Mouse (Mus musculus) embryonic facial prominence, embryonic 11.5 days (tissue): ENCODE results near the gene Akp3. TPM values are rescaled to one million over a fixed set of nuclear protein-coding genes. Genes with fewer than 3 reads are reported as not detected.

ENCODE experiments used
- ATAC-seq: fragments of 200-750 bp; cut with Nextera tagmentation; replicated peaks from 2 replicates; pipeline ENCODE4 v1.8.0; 2017; ENCODE audit warnings: low read depth; ENCODE audit not compliant: insufficient number of reproducible peaks, low FRiP score, low TSS enrichment
- DNase-seq: peaks from one replicate; pipeline ENCODE4 v3.0.0-alpha.2; 2015; ENCODE audit warnings: low spot score
- H3K27ac ChIP-seq: fragments of 300-500 bp; sonication (generic); replicated peaks from 2 replicates; pipeline ENCODE4 v1.5.1; 2014; ENCODE audit warnings: mild to moderate bottlenecking, low read depth, low read length, control low read depth
- H3K27me3 ChIP-seq: fragments of 300-500 bp; sonication (generic); 2 replicates; pipeline ENCODE4 v1.6.1; 2014; ENCODE audit warnings: mild to moderate bottlenecking, low read length, moderate library complexity, mixed read lengths; ENCODE audit not compliant: control insufficient read depth, insufficient read depth
- H3K36me3 ChIP-seq: fragments of 300-500 bp; sonication (generic); replicated peaks from 2 replicates; pipeline ENCODE4 v1.6.1; 2014; ENCODE audit warnings: low read depth, mild to moderate bottlenecking, low read length, moderate library complexity, mixed read lengths; ENCODE audit not compliant: control insufficient read depth, insufficient read depth
- H3K4me1 ChIP-seq: fragments of 300-500 bp; sonication (generic); 2 replicates; pipeline ENCODE4 v1.6.1; 2014; ENCODE audit warnings: low read length, mixed read lengths; ENCODE audit not compliant: control insufficient read depth, insufficient read depth
- H3K4me2 ChIP-seq: fragments of 300-500 bp; sonication (generic); 2 replicates; pipeline ENCODE4 v1.6.1; 2014; ENCODE audit warnings: low read depth, mild to moderate bottlenecking, control low read depth, low read length, moderate library complexity
- H3K4me3 ChIP-seq: fragments of 300-500 bp; sonication (generic); 2 replicates; pipeline ENCODE4 v1.5.1; 2014; ENCODE audit warnings: low read depth, low read length, control low read depth
- H3K9ac ChIP-seq: fragments of 300-500 bp; sonication (generic); replicated peaks from 2 replicates; pipeline ENCODE4 v1.6.1; 2014; ENCODE audit warnings: mild to moderate bottlenecking, control low read depth, low read length
- H3K9me3 ChIP-seq: fragments of 300-500 bp; sonication (generic); replicated peaks from 2 replicates; pipeline ENCODE4 v1.6.1; 2016; ENCODE audit warnings: mild to moderate bottlenecking, low read length, inconsistent platforms, mixed read lengths; ENCODE audit not compliant: control insufficient read depth
- WGBS: fragments of 180-500 bp; shearing (Covaris S2); extraction: QIAGEN DNeasy Blood & Tissue Kit; methylation state at CpG from one replicate; pipeline ENCODE4 v1.1.7; 2014; 5-methylcytosine and 5-hydroxymethylcytosine counted together
- polyA plus RNA-seq: library from polyadenylated mRNA; unstranded; fragments of >200 nt; fragmentation: Nextera tagmentation; extraction: Ambion mirVana; gene quantifications from 2 replicates; pipeline ENCODE4 v1.2.1, GENCODE M21; 2014

The Akp3 gene
- polyA plus RNA-seq, 1 experiment from 2014 or later = not detected

DNA sequence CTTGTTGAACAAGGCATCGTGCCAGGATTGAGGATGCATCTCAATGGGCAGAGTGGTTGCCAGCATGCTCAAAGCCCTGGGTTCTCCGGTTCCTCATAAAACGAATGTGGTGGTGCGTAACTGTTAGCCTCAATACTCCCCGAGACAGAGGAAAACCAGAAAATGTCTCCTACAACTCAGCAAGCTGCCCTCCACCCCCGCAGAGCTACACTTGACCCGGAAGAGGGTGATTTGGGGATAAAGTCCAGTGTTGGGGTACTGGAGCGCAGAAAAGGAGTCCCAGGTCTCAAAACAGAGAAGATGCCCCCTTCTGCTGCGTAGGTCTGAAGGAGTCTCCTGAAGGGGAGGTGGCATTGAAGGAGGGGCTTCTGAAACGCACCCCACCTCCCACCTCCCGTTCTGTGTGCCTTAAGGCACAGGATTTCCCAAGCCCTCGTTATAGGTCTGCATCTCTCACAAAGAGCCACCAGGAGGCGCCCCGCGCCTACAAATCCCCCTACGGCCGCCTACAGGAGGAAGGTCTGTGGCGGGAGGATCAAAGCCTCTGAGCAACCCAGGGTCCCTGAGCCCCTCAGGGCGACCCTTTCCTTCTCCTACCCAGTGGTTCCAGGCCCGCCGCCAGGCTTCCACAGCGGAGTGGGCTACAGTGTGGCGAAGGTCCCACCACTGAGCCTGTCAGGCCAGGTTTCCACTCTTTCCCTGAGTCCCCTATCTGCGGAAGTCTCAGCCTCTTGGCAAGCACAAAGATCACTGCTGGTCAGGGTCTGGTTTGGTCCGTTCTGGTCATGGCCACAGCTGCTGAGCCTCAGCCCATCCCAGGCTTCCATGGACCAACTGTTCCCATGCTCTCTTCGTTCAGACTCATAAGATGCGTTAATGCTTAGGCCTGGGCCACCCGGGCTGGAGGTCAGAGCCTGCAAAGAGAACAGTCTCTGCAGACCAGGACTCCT lies 49.5 kb downstream of the Akp3 start:
- Histone ChIP-seq H3K4me1 (peaks cover 3% of the 10 kb centered on the region; the same call in 1 of the 2 replicates), H3K4me3 (no peak overlapping the region), H3K27me3 (peaks cover 3% of the 10 kb centered on the region; the same call in 1 of the 2 replicates), H3K9ac (peak overlapping the region; percentile 33; the same call in 1 of the 2 replicates), H3K4me2 (no peak overlapping the region), H3K36me3 (no peaks in the 10 kb centered on the region), H3K27ac (no peak overlapping the region), H3K9me3 (no peaks in the 10 kb centered on the region)
- ATAC-seq = peak; percentile 42; the same call in 1 of the 2 replicates
- DNase-seq = peak; percentile 89
- WGBS = 24% methylated on average over 27 of the region's 28 CpGs

DNA sequence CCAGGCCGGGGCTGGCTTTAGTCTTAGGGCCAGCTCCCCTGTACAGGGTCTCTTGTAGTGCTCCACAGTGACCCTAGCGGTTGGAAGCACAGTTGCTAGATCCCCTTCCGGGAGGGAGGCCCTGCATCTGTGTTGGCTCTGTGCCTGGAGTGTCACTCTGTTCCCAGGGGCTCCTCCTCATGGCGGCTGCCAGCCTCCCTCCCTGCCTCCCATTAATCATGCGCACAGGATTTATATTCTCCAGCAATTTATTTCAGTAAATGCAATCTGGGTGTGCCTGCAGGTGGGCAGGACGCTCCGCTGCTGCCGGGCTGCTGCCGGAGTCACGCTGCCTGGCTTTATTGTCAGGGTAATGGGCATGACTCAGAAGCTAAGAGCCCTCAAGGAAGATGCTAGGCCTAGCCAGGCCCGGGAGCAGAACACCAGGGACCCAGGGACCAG lies 51.1 kb downstream of the Akp3 start:
- peak; percentile 49 for ATAC-seq
- DNase-seq = peak; percentile 72
- no peak overlapping the region; the same call in 1 of the 2 replicates for H3K4me2 ChIP-seq
- 14% methylated on average over 11 of the region's 11 CpGs for WGBS
- H3K9ac ChIP-seq = no peak overlapping the region
- H3K4me1 ChIP-seq = no peaks in the 10 kb centered on the region
- H3K27ac ChIP-seq = no peak overlapping the region
- H3K27me3 ChIP-seq = no peaks in the 10 kb centered on the region
- H3K9me3 ChIP-seq = no peaks in the 10 kb centered on the region
- H3K4me3 ChIP-seq = no peak overlapping the region
- H3K36me3 ChIP-seq = no peaks in the 10 kb centered on the region

Other genes with a start within 250 kb of the Akp3 start
- gene Alppl2, start 35.0 kb upstream of the Akp3 start, polyA plus RNA-seq = not detected in 2 replicates
- not detected in 2 replicates for gene Alpi, start 23.4 kb upstream of the Akp3 start, polyA plus RNA-seq
- gene Ecel1, start 31.5 kb downstream of the Akp3 start, polyA plus RNA-seq = 0.74 and 2.1 TPM in 2 replicates
- gene Prss56, start 58.3 kb downstream of the Akp3 start, polyA plus RNA-seq = 0.28 and 0.74 TPM in 2 replicates
- gene Chrnd, start 65.6 kb downstream of the Akp3 start, polyA plus RNA-seq = 0.15 and 0.22 TPM in 2 replicates
- gene Chrng, start 79.7 kb downstream of the Akp3 start, polyA plus RNA-seq = 2.2 and 2.3 TPM in 2 replicates
- 141 and 148 TPM in 2 replicates for gene Eif4e2, start 88.9 kb downstream of the Akp3 start, polyA plus RNA-seq
- gene Efhd1, start 139.4 kb downstream of the Akp3 start, polyA plus RNA-seq = 0.81 and 1.1 TPM in 2 replicates
- gene Gigyf2, start 202.0 kb downstream of the Akp3 start, polyA plus RNA-seq = 49.1 and 49.4 TPM in 2 replicates